35 mouse cellular contexts compared by ENCODE assay signal in the genomic region with DNA sequence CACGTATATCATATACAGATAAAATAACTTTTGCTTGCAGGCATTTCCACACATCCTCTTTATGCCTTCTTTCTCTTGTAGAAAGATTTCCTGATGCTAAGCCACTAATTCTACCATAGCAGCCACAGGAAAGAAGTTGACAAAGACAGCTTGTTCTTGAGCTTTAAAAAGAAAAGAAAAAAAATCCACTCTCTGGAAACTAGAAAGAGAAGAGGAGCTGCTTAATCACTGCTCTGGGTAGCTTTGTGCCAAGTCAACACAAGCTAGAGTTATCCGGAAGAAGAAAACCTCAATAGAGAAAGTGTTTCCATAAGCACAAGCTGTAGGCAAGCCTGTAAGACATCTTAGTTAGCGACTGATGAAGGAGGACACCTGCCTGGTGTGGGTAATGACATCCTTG.
"Had no signal": no experiment of that assay in that cellular context is flagged by ENCODE, and none has a peak within 500 bp of the region (broad histone marks: within the 10 kb centered on the region; RNA-seq: fewer than 3 reads in every experiment).

No protein-coding gene starts in this region.

- H3K27ac ChIP-seq: heart, embryonic 10.5 days; heart, embryonic 13.5 days; heart, embryonic 15.5 days; hindbrain, embryonic 10.5 days; hindbrain, embryonic 12.5 days; hindbrain, embryonic 13.5 days; hindbrain, embryonic 15.5 days; hindbrain, postnatal 0 days; intestine, embryonic 15.5 days; kidney, embryonic 15.5 days; kidney, postnatal 0 days; layer of hippocampus, adult 2 months had no signal

- ATAC-seq: hindbrain, embryonic 16.5 days; hindbrain, postnatal 0 days; inflammation-experienced regulatory T-cells, adult 6 months; intestine, embryonic 15.5 days; intestine, embryonic 16.5 days; intestine, postnatal 0 days had no signal

- H3K27me3 ChIP-seq: heart, embryonic 12.5 days; heart, embryonic 13.5 days; heart, embryonic 15.5 days; hindbrain, embryonic 12.5 days; hindbrain, embryonic 13.5 days; hindbrain, embryonic 15.5 days; intestine, embryonic 15.5 days; kidney, embryonic 15.5 days had no signal

- H3K36me3 ChIP-seq: heart, embryonic 10.5 days; heart, embryonic 12.5 days; heart, embryonic 13.5 days; heart, embryonic 15.5 days; hindbrain, embryonic 10.5 days; hindbrain, embryonic 12.5 days; hindbrain, embryonic 13.5 days; hindbrain, embryonic 15.5 days; intestine, embryonic 15.5 days; kidney, embryonic 15.5 days had no signal

- H3K4me1 ChIP-seq: heart, embryonic 10.5 days; heart, embryonic 12.5 days; heart, embryonic 13.5 days; heart, embryonic 15.5 days; hindbrain, embryonic 10.5 days; hindbrain, embryonic 12.5 days; hindbrain, embryonic 13.5 days; hindbrain, embryonic 15.5 days; intestine, embryonic 15.5 days; kidney, embryonic 15.5 days had no signal

- H3K4me2 ChIP-seq: heart, embryonic 11.5 days; heart, embryonic 12.5 days; heart, embryonic 13.5 days; heart, embryonic 15.5 days; hindbrain, embryonic 12.5 days; hindbrain, embryonic 13.5 days; hindbrain, embryonic 15.5 days; intestine, embryonic 15.5 days; kidney, embryonic 15.5 days had no signal

- DNase-seq: heart, postnatal 10 days; heart, postnatal 14 days; heart, postnatal 36 days; heart, postnatal 4 days; kidney, adult 11 months; kidney, adult 18-20 months; kidney, adult 2 months; kidney, adult 8-10 months; kidney, adult 9 months; kidney, postnatal 10 days; kidney, postnatal 14 days; kidney, postnatal 25 days; kidney, postnatal 36 days; kidney, postnatal 4 days; layer of hippocampus, adult 9-11 months; layer of hippocampus, postnatal 36 days had no signal

- H3K4me3 ChIP-seq: heart, embryonic 10.5 days; heart, embryonic 12.5 days; heart, embryonic 13.5 days; heart, embryonic 15.5 days; hindbrain, embryonic 10.5 days; hindbrain, embryonic 12.5 days; hindbrain, embryonic 13.5 days; hindbrain, embryonic 15.5 days; intestine, embryonic 15.5 days; kidney, embryonic 15.5 days; layer of hippocampus, adult 2 months; left cerebral cortex, adult 2 months had no signal

- H3K9ac ChIP-seq: heart, embryonic 12.5 days; heart, embryonic 13.5 days; heart, embryonic 15.5 days; hindbrain, embryonic 12.5 days; hindbrain, embryonic 13.5 days; hindbrain, embryonic 15.5 days; intestine, embryonic 15.5 days; kidney, embryonic 15.5 days had no signal

- H3K9me3 ChIP-seq: heart, embryonic 10.5 days; heart, embryonic 12.5 days; heart, embryonic 13.5 days; heart, embryonic 15.5 days; hindbrain, embryonic 10.5 days; hindbrain, embryonic 12.5 days; hindbrain, embryonic 13.5 days; hindbrain, embryonic 15.5 days; intestine, embryonic 15.5 days; kidney, embryonic 15.5 days had no signal
